Mouse (Mus musculus) forebrain, postnatal 0 days (tissue): ENCODE measurements around the gene Edar. TPM values are rescaled to one million over a fixed set of nuclear protein-coding genes. Genes with fewer than 3 reads are reported as not detected.
A peak's percentile ranks its signal among the peaks of the same experiment; 100 is the strongest.

Source experiments
- ATAC-seq: fragments of 200-750 bp; cut with Nextera tagmentation; 2 replicates; pipeline ENCODE4 v1.8.0; 2017; ENCODE audit warnings: mild to moderate bottlenecking, moderate library complexity
- DNase-seq: peaks from one replicate; pipeline ENCODE4 v3.0.0-alpha.2; 2015
- H3K27ac ChIP-seq: fragments of 300-500 bp; sonication (generic); 2 replicates; pipeline ENCODE4 v1.5.1; 2014; ENCODE audit warnings: low read depth, mild to moderate bottlenecking, antibody characterized with exemption, low read length, moderate library complexity, mixed read lengths
- H3K27me3 ChIP-seq: fragments of 300-500 bp; sonication (generic); 2 replicates; pipeline ENCODE4 v1.6.1; 2014; ENCODE audit warnings: mild to moderate bottlenecking, low read length, mixed read lengths; ENCODE audit not compliant: insufficient read depth
- H3K36me3 ChIP-seq: fragments of 300-500 bp; sonication (generic); 2 replicates; pipeline ENCODE4 v1.6.1; 2014; ENCODE audit warnings: mild to moderate bottlenecking, moderate library complexity; ENCODE audit not compliant: insufficient read depth
- H3K4me1 ChIP-seq: fragments of 300-500 bp; sonication (generic); 2 replicates; pipeline ENCODE4 v1.6.1; 2014; ENCODE audit warnings: antibody characterized with exemption; ENCODE audit not compliant: insufficient read depth
- H3K4me2 ChIP-seq: fragments of 300-500 bp; sonication (generic); 2 replicates; pipeline ENCODE4 v1.6.1; 2014; ENCODE audit warnings: low read depth, mild to moderate bottlenecking, moderate library complexity
- H3K4me3 ChIP-seq: fragments of 300-500 bp; sonication (generic); 2 replicates; pipeline ENCODE4 v1.5.1; 2014; ENCODE audit warnings: low read depth, low read length, mixed read lengths
- H3K9ac ChIP-seq: fragments of 300-500 bp; sonication (generic); 2 replicates; pipeline ENCODE4 v1.6.1; 2014; ENCODE audit warnings: mild to moderate bottlenecking
- H3K9me3 ChIP-seq: fragments of 300-500 bp; sonication (generic); 2 replicates; pipeline ENCODE4 v1.6.1; 2016; ENCODE audit warnings: low read length
- CTCF ChIP-seq: sonication (generic); IDR thresholded peaks from 2 replicates; pipeline ENCODE4 v1.5.1; 2016; ENCODE audit warnings: antibody characterized with exemption, control low read depth, low read depth
- WGBS: fragments of 180-500 bp; shearing (Covaris S2); extraction: QIAGEN DNeasy Blood & Tissue Kit; methylation state at CpG from one replicate; pipeline ENCODE4 v1.1.7; 2014; 5-methylcytosine and 5-hydroxymethylcytosine counted together
- polyA plus RNA-seq: library from polyadenylated mRNA; unstranded; fragments of >200 nt; fragmentation: Nextera tagmentation; extraction: Ambion mirVana; gene quantifications from 2 replicates; pipeline ENCODE4 v1.2.1, GENCODE M21; 2015
- total RNA-seq: library from RNA; depleted of rRNA; stranded (reverse); fragments of >200 nt; gene quantifications from 2 replicates; pipeline ENCODE4 v1.2.3, GENCODE M21; 2014

The Edar gene
- total and polyA plus RNA-seq, 2 experiments from 2014 or later: 0.38 to 0.90 TPM

GRCm38 (mm10) chr10:58604779-58605178, 70.7 kb downstream of the Edar start:
- no peaks in the 10 kb centered on the region for H3K9me3 ChIP-seq
- peaks cover 8% of the 10 kb centered on the region; the same call in 1 of the 2 replicates for H3K4me1 ChIP-seq
- ATAC-seq (no peak), DNase-seq (peak; percentile 48)
- no peak overlapping the region for H3K9ac ChIP-seq
- no peak overlapping the region for H3K4me2 ChIP-seq
- TF ChIP-seq CTCF: no peak
- no peaks in the 10 kb centered on the region for H3K36me3 ChIP-seq
- WGBS: 68% methylated on average over 2 of the region's 2 CpGs
- no peak overlapping the region for H3K4me3 ChIP-seq
- H3K27me3 ChIP-seq: no peaks in the 10 kb centered on the region
- H3K27ac ChIP-seq: no peak overlapping the region

- Histone ChIP-seq H3K9me3 (no peaks in the 10 kb centered on the region), H3K27ac (peak overlapping the region; percentile 72), H3K4me2 (no peak overlapping the region), H3K4me3 (no peak overlapping the region), H3K36me3 (no peaks in the 10 kb centered on the region), H3K9ac (no peak overlapping the region), H3K27me3 (no peaks in the 10 kb centered on the region), H3K4me1 (peaks cover 8% of the 10 kb centered on the region; the same call in 1 of the 2 replicates)
- DNase-seq: no peak
- TF ChIP-seq CTCF: no peak
- ATAC-seq: no peak
- WGBS: 67% methylated on average over 7 of the region's 7 CpGs
Observed at GRCm38 (mm10) chr10:58601946-58602345, 73.5 kb downstream of the Edar start.

GRCm38 (mm10) chr10:58601431-58601901, 74.0 kb downstream of the Edar start:
- Histone ChIP-seq H3K9me3 (no peaks in the 10 kb centered on the region), H3K27me3 (no peaks in the 10 kb centered on the region), H3K4me1 (peaks cover 8% of the 10 kb centered on the region; the same call in 1 of the 2 replicates), H3K4me3 (no peak overlapping the region), H3K36me3 (no peaks in the 10 kb centered on the region), H3K27ac (peak overlapping the region; percentile 72), H3K9ac (no peak overlapping the region; the same call in 1 of the 2 replicates), H3K4me2 (peak overlapping the region; percentile 4; the same call in 1 of the 2 replicates)
- peak; percentile 82 for DNase-seq
- ATAC-seq: peak; percentile 88
- no peak for TF ChIP-seq CTCF
- 8% methylated on average over 6 of the region's 6 CpGs for WGBS

- no peak overlapping the region for H3K9ac ChIP-seq
- H3K4me2 ChIP-seq: no peak overlapping the region
- WGBS: 3% methylated on average over 5 of the region's 5 CpGs
- no peak; the same call in 1 of the 2 replicates for TF ChIP-seq CTCF
- no peaks in the 10 kb centered on the region for H3K27me3 ChIP-seq
- no peak overlapping the region for H3K4me3 ChIP-seq
- H3K36me3 ChIP-seq: no peaks in the 10 kb centered on the region
- H3K4me1 ChIP-seq: peaks cover 8% of the 10 kb centered on the region; the same call in 1 of the 2 replicates
- no peaks in the 10 kb centered on the region for H3K9me3 ChIP-seq
- H3K27ac ChIP-seq: peak overlapping the region; percentile 72
- ATAC-seq (peak; percentile 68), DNase-seq (peak; percentile 59)
Observed at GRCm38 (mm10) chr10:58600983-58601382, 74.5 kb downstream of the Edar start.

GRCm38 (mm10) chr10:58600151-58600550, 75.3 kb downstream of the Edar start:
- H3K9me3 ChIP-seq: no peaks in the 10 kb centered on the region
- DNase-seq: no peak
- H3K27ac ChIP-seq: no peak overlapping the region
- H3K4me3 ChIP-seq: no peak overlapping the region
- no peak overlapping the region for H3K9ac ChIP-seq
- 93% methylated on average over 5 of the region's 5 CpGs for WGBS
- no peaks in the 10 kb centered on the region for H3K36me3 ChIP-seq
- TF ChIP-seq CTCF: no peak
- no peak overlapping the region for H3K4me2 ChIP-seq
- peaks cover 8% of the 10 kb centered on the region; the same call in 1 of the 2 replicates for H3K4me1 ChIP-seq
- no peak for ATAC-seq
- H3K27me3 ChIP-seq: no peaks in the 10 kb centered on the region

GRCm38 (mm10) chr10:58595821-58596220, 79.6 kb downstream of the Edar start:
- DNase-seq (no peak), ATAC-seq (no peak)
- no peak overlapping the region for H3K9ac ChIP-seq
- 0 out of 2 replicates have a peak, but pooled peaks cover 3% of the 10 kb centered on the region for H3K9me3 ChIP-seq
- H3K4me3 ChIP-seq: no peak overlapping the region
- WGBS: 71% methylated on average over 5 of the region's 5 CpGs
- TF ChIP-seq CTCF: no peak
- H3K27ac ChIP-seq: no peak overlapping the region
- H3K27me3 ChIP-seq: no peaks in the 10 kb centered on the region
- H3K36me3 ChIP-seq: no peaks in the 10 kb centered on the region
- no peak overlapping the region for H3K4me2 ChIP-seq
- no peaks in the 10 kb centered on the region for H3K4me1 ChIP-seq

GRCm38 (mm10) chr10:58595197-58595596, 80.3 kb downstream of the Edar start:
- no peak overlapping the region for H3K4me2 ChIP-seq
- WGBS: 92% methylated on average over 3 of the region's 3 CpGs
- no peak for TF ChIP-seq CTCF
- H3K9me3 ChIP-seq: 0 out of 2 replicates have a peak, but pooled peaks cover 3% of the 10 kb centered on the region
- H3K9ac ChIP-seq: no peak overlapping the region
- no peak for DNase-seq
- no peaks in the 10 kb centered on the region for H3K36me3 ChIP-seq
- H3K4me1 ChIP-seq: no peaks in the 10 kb centered on the region
- no peaks in the 10 kb centered on the region for H3K27me3 ChIP-seq
- ATAC-seq: no peak
- no peak overlapping the region for H3K27ac ChIP-seq
- no peak overlapping the region for H3K4me3 ChIP-seq
